Mouse (Mus musculus) ovary, postnatal 36 days (tissue): ENCODE results near the gene Senp7.
"Not testable (repeated sequence)": the region's sequence is repeated elsewhere in the genome, so short reads cannot be mapped to it uniquely, and the experiment has no call there.

ENCODE experiments used
- DNase-seq: peaks from one replicate; pipeline ENCODE4 v3.0.0; 2022; ENCODE audit warnings: low spot score, mixed read lengths

Senp7 gene

GRCm38 (mm10) chr16:56134149-56134548 lies 86.0 kb downstream of the Senp7 start:
- DNase-seq = no peak

GRCm38 (mm10) chr16:56137672-56138071 lies 89.5 kb downstream of the Senp7 start:
- not testable (repeated sequence) for DNase-seq

GRCm38 (mm10) chr16:56139921-56140320 lies 91.8 kb downstream of the Senp7 start:
- no peak for DNase-seq

GRCm38 (mm10) chr16:56144876-56145555 lies 96.9 kb downstream of the Senp7 start:
- no peak for DNase-seq

GRCm38 (mm10) chr16:56147679-56148078 lies 99.5 kb downstream of the Senp7 start:
- no peak for DNase-seq

GRCm38 (mm10) chr16:56163466-56163865 lies 115.3 kb downstream of the Senp7 start:
- no peak for DNase-seq

- no peak for DNase-seq
These were observed 122.1 kb downstream of the Senp7 start for GRCm38 (mm10) chr16:56170247-56170646.

- no peak for DNase-seq
These were observed 127.9 kb downstream of the Senp7 start for GRCm38 (mm10) chr16:56175867-56176581.

GRCm38 (mm10) chr16:56186863-56187262 lies 138.7 kb downstream of the Senp7 start:
- no peak for DNase-seq

GRCm38 (mm10) chr16:56188198-56188597 lies 140.1 kb downstream of the Senp7 start:
- no peak for DNase-seq

GRCm38 (mm10) chr16:56204051-56204450 lies 155.9 kb downstream of the Senp7 start, which contains the start of gene Impg2:
Impg2 (plus strand) TSS chr16:56204313.
- no peak for DNase-seq

GRCm38 (mm10) chr16:56212740-56213139 lies 164.6 kb downstream of the Senp7 start:
- DNase-seq = no peak

GRCm38 (mm10) chr16:56227686-56228085 lies 179.5 kb downstream of the Senp7 start:
- no peak for DNase-seq

GRCm38 (mm10) chr16:56229455-56229854 lies 181.3 kb downstream of the Senp7 start:
- DNase-seq = no peak

GRCm38 (mm10) chr16:56231300-56231699 lies 183.2 kb downstream of the Senp7 start:
- DNase-seq = peak; percentile 5

- no peak for DNase-seq
These were observed 184.6 kb downstream of the Senp7 start for GRCm38 (mm10) chr16:56232736-56233135.
